ENCODE assay signal across 21 mouse cellular contexts in the genomic region with DNA sequence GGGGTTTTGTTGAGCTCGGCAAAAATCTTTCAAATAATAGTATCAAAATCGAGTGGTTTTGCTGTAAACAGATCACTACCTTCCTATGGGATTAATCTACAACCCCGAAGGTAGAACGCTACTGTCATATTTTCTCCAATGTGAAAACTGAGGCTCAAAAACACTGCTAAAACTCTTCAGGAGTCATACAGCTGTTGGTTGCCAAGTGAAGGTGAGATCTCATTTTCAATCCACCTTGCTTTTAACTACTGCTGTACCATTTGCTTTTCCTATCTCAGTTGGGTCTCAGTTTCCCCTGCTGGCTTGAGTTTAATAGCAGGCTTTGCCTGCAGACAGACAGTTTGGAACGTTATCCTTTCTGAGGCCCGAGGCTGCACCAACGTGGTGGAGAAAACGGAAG. TPM values are rescaled to one million over a fixed set of nuclear protein-coding genes. Genes with fewer than 3 reads are reported as not detected.
DNase-seq lines count a peak whose midpoint lies in the region; ATAC-seq and TF ChIP-seq lines count a peak whose summit lies in the region.
"Had no signal": no experiment of that assay in that cellular context is flagged by ENCODE, and none has a peak within 500 bp of the region (broad histone marks: within the 10 kb centered on the region; RNA-seq: fewer than 3 reads in every experiment).

No protein-coding gene starts in this region.

- DNase-seq in heart, adult 11 months = no peak
- DNase-seq in kidney, adult 8-10 months = no peak
- no peak for DNase-seq in stomach, postnatal 0 days (ENCODE audit: low spot score)
- DNase-seq in lung, adult 2 months = no peak
- DNase-seq: adrenal gland, adult 2 months; cerebellum, adult 2 months; thymus, postnatal 25 days had no signal

- H3K36me3 ChIP-seq in heart, embryonic 14.5 days (ENCODE audit: control insufficient read depth, insufficient read depth, low read length) = no peaks in the 10 kb centered on the region
- H3K36me3 ChIP-seq in kidney, embryonic 16.5 days (ENCODE audit: insufficient read depth, low read length) = no peaks in the 10 kb centered on the region
- no peaks in the 10 kb centered on the region for H3K36me3 ChIP-seq in stomach, embryonic 14.5 days (ENCODE audit: control insufficient read depth, insufficient read depth, low read length)
- H3K36me3 ChIP-seq in stomach, postnatal 0 days (ENCODE audit: control insufficient read depth, insufficient read depth, low read length) = no peaks in the 10 kb centered on the region
- H3K36me3 ChIP-seq: limb, embryonic 10.5 days; midbrain, embryonic 15.5 days had no signal

- H3K9me3 ChIP-seq in heart, embryonic 14.5 days (ENCODE audit: control insufficient read depth, low read length) = no peaks in the 10 kb centered on the region
- H3K9me3 ChIP-seq in kidney, embryonic 16.5 days (ENCODE audit: low read length) = no peaks in the 10 kb centered on the region
- no peaks in the 10 kb centered on the region for H3K9me3 ChIP-seq in stomach, embryonic 14.5 days (ENCODE audit: control insufficient read depth, low read depth, low read length)
- no peaks in the 10 kb centered on the region for H3K9me3 ChIP-seq in stomach, postnatal 0 days (ENCODE audit: control insufficient read depth, low read length)
- H3K9me3 ChIP-seq: forebrain, embryonic 13.5 days; limb, embryonic 10.5 days; midbrain, embryonic 15.5 days had no signal

- H3K4me3 ChIP-seq in heart, embryonic 14.5 days (ENCODE audit: control insufficient read depth in 1 of 2, insufficient read depth in 1 of 2, low read depth in 1 of 2, low read length in 2 of 2) = no peak overlapping the region; a peak in 1 of 4 replicates
- H3K4me3 ChIP-seq in kidney, embryonic 16.5 days (ENCODE audit: low read length) = peak overlapping the region; percentile 76
- H3K4me3 ChIP-seq in stomach, embryonic 14.5 days (ENCODE audit: low read depth, low read length) = peak overlapping the region; percentile 13; the same call in 1 of the 2 replicates
- H3K4me3 ChIP-seq in stomach, postnatal 0 days (ENCODE audit: low read depth, low read length) = no peak overlapping the region
- no peak overlapping the region for H3K4me3 ChIP-seq in lung, adult 2 months (replicated peaks; ENCODE audit: extremely low read depth, low read depth, low read length)
- H3K4me3 ChIP-seq: forebrain, embryonic 13.5 days; midbrain, embryonic 15.5 days; myocyte had no signal

- H3K27ac ChIP-seq in heart, embryonic 14.5 days (replicated peaks in 1 of 2; ENCODE audit: control insufficient read depth in 1 of 2, insufficient read depth in 1 of 2, low read depth in 2 of 2, low read length in 2 of 2) = no peak overlapping the region
- peak overlapping the region; percentile 80 for H3K27ac ChIP-seq in kidney, embryonic 16.5 days (ENCODE audit: low read length)
- no peak overlapping the region for H3K27ac ChIP-seq in stomach, embryonic 14.5 days (ENCODE audit: low read length)
- H3K27ac ChIP-seq in stomach, postnatal 0 days (replicated peaks) = no peak overlapping the region
- H3K27ac ChIP-seq: forebrain, embryonic 13.5 days; liver, embryonic 14.5 days; midbrain, embryonic 15.5 days had no signal

- TF ChIP-seq POLR2A in lung, adult 2 months (IDR thresholded peaks at IDR 0.05; ENCODE audit: borderline replicate concordance, extremely low read depth, low read depth, low read length) = no peak

- no peak for ATAC-seq in heart, embryonic 14.5 days (ENCODE audit: insufficient number of reproducible peaks, insufficient read depth, low FRiP score, low read depth)
- no peak for ATAC-seq in kidney, embryonic 16.5 days (ENCODE audit: low FRiP score, low TSS enrichment)
- ATAC-seq in stomach, embryonic 14.5 days (ENCODE audit: insufficient number of reproducible peaks, insufficient read depth, low FRiP score, low read depth) = no peak
- ATAC-seq in stomach, postnatal 0 days (ENCODE audit: low FRiP score, low TSS enrichment) = no peak
- ATAC-seq: forebrain, embryonic 13.5 days; hindbrain, embryonic 16.5 days; intestine, postnatal 0 days; lung, postnatal 0 days had no signal

- TF ChIP-seq CTCF in stomach, postnatal 0 days (IDR thresholded peaks at IDR 0.05; ENCODE audit: low read depth) = no peak
- no peak for TF ChIP-seq CTCF in lung, adult 2 months (IDR thresholded peaks at IDR 0.05; ENCODE audit: insufficient read depth, low read length)

- TF ChIP-seq EP300 in stomach, postnatal 0 days (optimal IDR thresholded peaks at IDR 0.05) = no peak

- peaks cover 3 to 10% of the 10 kb centered on the region in 2 experiments; a peak in 3 of 4 replicates for H3K4me1 ChIP-seq in heart, embryonic 14.5 days (ENCODE audit: control insufficient read depth in 2 of 2, insufficient read depth in 2 of 2, low read length in 2 of 2)
- H3K4me1 ChIP-seq in kidney, embryonic 16.5 days (ENCODE audit: insufficient read depth, low read length) = peaks cover 46% of the 10 kb centered on the region
- 0 out of 2 replicates have a peak, but pooled peaks cover 12% of the 10 kb centered on the region for H3K4me1 ChIP-seq in stomach, embryonic 14.5 days (ENCODE audit: control insufficient read depth, insufficient read depth, low read length)
- H3K4me1 ChIP-seq in stomach, postnatal 0 days (replicated peaks; ENCODE audit: control insufficient read depth, insufficient read depth) = no peaks in the 10 kb centered on the region
- H3K4me1 ChIP-seq in lung, adult 2 months (ENCODE audit: control insufficient read depth, insufficient read depth, low read length) = peaks cover 4% of the 10 kb centered on the region; the same call in 1 of the 2 replicates

- H3K4me2 ChIP-seq in heart, embryonic 14.5 days (ENCODE audit: low read length) = peak overlapping the region; percentile 63
- H3K4me2 ChIP-seq in kidney, embryonic 16.5 days (replicated peaks; ENCODE audit: low read depth, low read length) = peak overlapping the region; percentile 69
- peak overlapping the region; percentile 37; the same call in 1 of the 2 replicates for H3K4me2 ChIP-seq in stomach, embryonic 14.5 days (replicated peaks; ENCODE audit: low read depth, low read length)
- H3K4me2 ChIP-seq in stomach, postnatal 0 days (replicated peaks; ENCODE audit: low read depth) = no peak overlapping the region
- H3K4me2 ChIP-seq: midbrain, embryonic 15.5 days had no signal

- no peak overlapping the region for H3K9ac ChIP-seq in heart, embryonic 14.5 days (ENCODE audit: low read length)
- peak overlapping the region; percentile 85 for H3K9ac ChIP-seq in kidney, embryonic 16.5 days (replicated peaks; ENCODE audit: low read length)
- no peak overlapping the region for H3K9ac ChIP-seq in stomach, embryonic 14.5 days (replicated peaks; ENCODE audit: low read depth, low read length)
- H3K9ac ChIP-seq in stomach, postnatal 0 days (ENCODE audit: low read length) = no peak overlapping the region
- H3K9ac ChIP-seq: forebrain, embryonic 13.5 days; liver, embryonic 14.5 days; midbrain, embryonic 15.5 days had no signal

- H3K27me3 ChIP-seq in heart, embryonic 14.5 days (ENCODE audit: control insufficient read depth, insufficient read depth, low read length) = peaks cover 86% of the 10 kb centered on the region
- peaks cover 47% of the 10 kb centered on the region for H3K27me3 ChIP-seq in kidney, embryonic 16.5 days (ENCODE audit: insufficient read depth, low read length)
- H3K27me3 ChIP-seq in stomach, embryonic 14.5 days (ENCODE audit: control insufficient read depth, insufficient read depth, low read length) = peaks cover 61% of the 10 kb centered on the region
- H3K27me3 ChIP-seq in stomach, postnatal 0 days (ENCODE audit: control insufficient read depth, insufficient read depth, low read length) = peaks cover 33% of the 10 kb centered on the region

- WGBS in heart, embryonic 14.5 days = 6% methylated on average over 8 of the region's 8 CpGs
- 15% methylated on average over 8 of the region's 8 CpGs for WGBS in kidney, embryonic 16.5 days
- WGBS in stomach, embryonic 14.5 days = 8% methylated on average over 8 of the region's 8 CpGs
- 5% methylated on average over 8 of the region's 8 CpGs for WGBS in stomach, postnatal 0 days
- 9% methylated on average over 8 of the region's 8 CpGs for WGBS in lung, adult 2 months

RNA-seq across cellular contexts. Expression of a gene that starts 2.9 kb away (rescaled TPM):
- polyA plus RNA-seq in heart, embryonic 14.5 days (2014; fragmentation: Nextera tagmentation; extraction: Ambion mirVana) = 23.1 and 23.6 TPM in 2 replicates
- 124 and 142 TPM in 2 replicates for polyA plus RNA-seq in kidney, embryonic 16.5 days (2015; fragmentation: Nextera tagmentation; extraction: Ambion mirVana)
- polyA plus RNA-seq in stomach, embryonic 14.5 days (2014; fragmentation: Nextera tagmentation; extraction: Ambion mirVana) = 18.6 and 23.9 TPM in 2 replicates
- polyA plus RNA-seq in stomach, postnatal 0 days (2015; fragmentation: Nextera tagmentation; extraction: Ambion mirVana) = 3.6 and 5.0 TPM in 2 replicates
- polyA plus RNA-seq in lung, adult 2 months (2012; rRNA removed) = 4.9 and 12.0 TPM in 2 replicates
- polyA plus RNA-seq: cerebellum, adult 2 months; forebrain, embryonic 13.5 days; myocyte had no signal

RNA-seq across cellular contexts. Expression of a gene that starts 31.6 kb away (rescaled TPM):
- not detected in 2 replicates for polyA plus RNA-seq in heart, embryonic 14.5 days (2014; fragmentation: Nextera tagmentation; extraction: Ambion mirVana)
- polyA plus RNA-seq in kidney, embryonic 16.5 days (2015; fragmentation: Nextera tagmentation; extraction: Ambion mirVana) = not detected in 2 replicates
- not detected in 2 replicates for polyA plus RNA-seq in stomach, embryonic 14.5 days (2014; fragmentation: Nextera tagmentation; extraction: Ambion mirVana)
- polyA plus RNA-seq in stomach, postnatal 0 days (2015; fragmentation: Nextera tagmentation; extraction: Ambion mirVana) = not detected in 2 replicates
- not detected in 2 replicates for polyA plus RNA-seq in lung, adult 2 months (2012; rRNA removed)
- polyA plus RNA-seq: adrenal gland, adult 2 months; cerebellum, adult 2 months; embryonic facial prominence, embryonic 11.5 days; forebrain, embryonic 13.5 days; hindbrain, embryonic 16.5 days; intestine, postnatal 0 days; large intestine, adult 2 months; limb, embryonic 10.5 days; liver, embryonic 14.5 days; lung, postnatal 0 days; midbrain, embryonic 15.5 days; myocyte; neural tube, embryonic 14.5 days had no signal

Comparison
In these comparisons a context has a peak if more than half of its experiments do, and no peak if none do; other contexts are left out.
1. H3K4me3 ChIP-seq: peak in kidney, embryonic 16.5 days (single experiment) and stomach, embryonic 14.5 days (single experiment); none in heart, embryonic 14.5 days (0 of 2), stomach, postnatal 0 days (single experiment) and lung, adult 2 months (single experiment).